Mouse (Mus musculus) MEL (cell line): ENCODE measurements around the gene Abcg2. TPM values are rescaled to one million over a fixed set of nuclear protein-coding genes. Genes with fewer than 3 reads are reported as not detected.

Source experiments
- DNase-seq: peaks from one replicate; pipeline ENCODE4 v3.0.0; 2011; ENCODE audit warnings: low read depth, low spot score
- H3K27ac ChIP-seq: 2 replicates; pipeline ENCODE4 v1.5.1; 2012; ENCODE audit warnings: low read depth, mild to moderate bottlenecking, control low read depth, low read length, moderate library complexity; ENCODE audit not compliant: control insufficient read depth
- H3K27me3 ChIP-seq, 2 experiments: fragments of 150-350 bp in 1 of 2; sonication (generic) in 1 of 2; 2 replicates each; pipeline ENCODE4 v1.6.1; 2012; ENCODE audit warnings: low read length in 2 of 2, mild to moderate bottlenecking in 2 of 2, improper control_type of control experiment in 1 of 2, moderate library complexity in 1 of 2; ENCODE audit not compliant: insufficient read depth in 2 of 2, control insufficient read depth in 1 of 2
- H3K36me3 ChIP-seq, 2 experiments: 2 replicates each; pipeline ENCODE4 v1.6.1; 2012 to 2014; ENCODE audit warnings: low read length in 2 of 2, improper control_type of control experiment in 1 of 2, inconsistent platforms in 1 of 2, mild to moderate bottlenecking in 1 of 2; ENCODE audit not compliant: insufficient read depth in 2 of 2, control insufficient read depth in 1 of 2
- H3K4me1 ChIP-seq, 2 experiments: fragments of 150-350 bp in 1 of 2; sonication (generic) in 1 of 2; 2 replicates each; pipeline ENCODE4 v1.6.1; 2012; ENCODE audit warnings: low read length in 2 of 2, improper control_type of control experiment in 1 of 2, mild to moderate bottlenecking in 1 of 2; ENCODE audit not compliant: insufficient read depth in 2 of 2, control insufficient read depth in 1 of 2
- H3K4me3 ChIP-seq, 2 experiments: fragments of 150-350 bp in 1 of 2; sonication (generic) in 1 of 2; 2 replicates each; pipeline ENCODE4 v1.5.1; 2012; ENCODE audit warnings: low read depth in 2 of 2, low read length in 2 of 2, mild to moderate bottlenecking in 2 of 2, moderate library complexity in 2 of 2, control low read depth in 1 of 2, improper control_type of control experiment in 1 of 2; ENCODE audit not compliant: control insufficient read depth in 1 of 2, insufficient read depth in 1 of 2
- H3K79me2 ChIP-seq: 2 replicates; pipeline ENCODE4 v1.6.1; 2012; ENCODE audit warnings: mild to moderate bottlenecking, low read length, moderate library complexity; ENCODE audit not compliant: control insufficient read depth, poor library complexity, insufficient read depth
- H3K9ac ChIP-seq: 2 replicates; pipeline ENCODE4 v1.6.1; 2012; ENCODE audit warnings: low read depth, mild to moderate bottlenecking, control low read depth, low read length, moderate library complexity; ENCODE audit not compliant: control insufficient read depth, poor library complexity, severe bottlenecking
- H3K9me3 ChIP-seq: fragments of 150-350 bp; sonication (generic); replicated peaks from 2 replicates; pipeline ENCODE4 v1.6.1; 2012; ENCODE audit warnings: mild to moderate bottlenecking, low read length, improper control_type of control experiment, moderate library complexity; ENCODE audit not compliant: insufficient read depth
- BHLHE40 ChIP-seq: IDR thresholded peaks from 2 replicates; pipeline ENCODE4 v1.6.1; 2012; ENCODE audit warnings: low read depth, mild to moderate bottlenecking, inconsistent platforms, low read length, improper control_type of control experiment, borderline replicate concordance
- CTCF ChIP-seq, 3 experiments: IDR thresholded peaks in 2 of 3; conservative IDR thresholded peaks in 1 of 3; 2 replicates each; pipeline ENCODE4 v1.5.1; 2011 to 2012; ENCODE audit warnings: low read length in 3 of 3, low read depth in 2 of 3, mild to moderate bottlenecking in 2 of 3, improper control_type of control experiment in 1 of 3, inconsistent platforms in 1 of 3, mixed read lengths in 1 of 3, moderate library complexity in 1 of 3; ENCODE audit not compliant: control insufficient read depth in 1 of 3, insufficient read depth in 1 of 3, poor library complexity in 1 of 3, severe bottlenecking in 1 of 3
- E2F4 ChIP-seq: IDR thresholded peaks from 2 replicates; pipeline ENCODE4 v1.6.1; 2011; ENCODE audit warnings: low read depth, low read length, improper control_type of control experiment, borderline replicate concordance
- ELF1 ChIP-seq: IDR thresholded peaks from 2 replicates; pipeline ENCODE4 v1.6.1; 2014; ENCODE audit warnings: low read depth, mild to moderate bottlenecking, inconsistent platforms, low read length, improper control_type of control experiment, moderate library complexity
- EP300 ChIP-seq, 2 experiments: IDR thresholded peaks; 2 replicates each; pipeline ENCODE4 v1.6.1; 2011; ENCODE audit warnings: improper control_type of control experiment in 2 of 2, low read length in 2 of 2, low read depth in 1 of 2, mild to moderate bottlenecking in 1 of 2
- ETS1 ChIP-seq: IDR thresholded peaks from 2 replicates; pipeline ENCODE4 v1.6.1; 2012; ENCODE audit warnings: low read depth, mild to moderate bottlenecking, inconsistent platforms, low read length, improper control_type of control experiment, moderate library complexity
- GABPA ChIP-seq: IDR thresholded peaks from 2 replicates; pipeline ENCODE4 v1.6.1; 2012; ENCODE audit warnings: low read depth, mild to moderate bottlenecking, inconsistent platforms, low read length, improper control_type of control experiment, moderate library complexity
- GATA1 ChIP-seq: IDR thresholded peaks from 2 replicates; pipeline ENCODE4 v1.6.1; 2011; ENCODE audit warnings: low read depth, low read length, improper control_type of control experiment
- HCFC1 ChIP-seq: IDR thresholded peaks from 2 replicates; pipeline ENCODE4 v1.6.1; 2012; ENCODE audit warnings: low read depth, mild to moderate bottlenecking, inconsistent platforms, low read length, improper control_type of control experiment, moderate library complexity
- JUND ChIP-seq: IDR thresholded peaks from 2 replicates; pipeline ENCODE4 v1.6.1; 2011; ENCODE audit warnings: low read depth, mild to moderate bottlenecking, improper control_type of control experiment, low read length
- MAFK ChIP-seq: IDR thresholded peaks from 2 replicates; pipeline ENCODE4 v1.6.1; 2011; ENCODE audit warnings: low read depth, mild to moderate bottlenecking, low read length, improper control_type of control experiment, borderline replicate concordance
- MXI1 ChIP-seq: IDR thresholded peaks from 2 replicates; pipeline ENCODE4 v1.6.1; 2011; ENCODE audit warnings: mild to moderate bottlenecking, low read depth, low read length, improper control_type of control experiment
- NELFE ChIP-seq: IDR thresholded peaks from 2 replicates; pipeline ENCODE4 v1.6.1; 2011; ENCODE audit warnings: low read depth, low read length, improper control_type of control experiment
- NRF1 ChIP-seq: IDR thresholded peaks from 2 replicates; pipeline ENCODE4 v1.6.1; 2014; ENCODE audit warnings: low read depth, mild to moderate bottlenecking, inconsistent platforms, low read length, improper control_type of control experiment, moderate library complexity; ENCODE audit not compliant: poor library complexity, insufficient read depth, severe bottlenecking
- POLR2A ChIP-seq, 2 experiments: IDR thresholded peaks; 2 replicates each; pipeline ENCODE4 v1.6.1; 2011 to 2012; ENCODE audit warnings: low read length in 2 of 2, mild to moderate bottlenecking in 2 of 2, control low read depth in 1 of 2, improper control_type of control experiment in 1 of 2, low read depth in 1 of 2, moderate library complexity in 1 of 2; ENCODE audit not compliant: control insufficient read depth in 1 of 2, insufficient read depth in 1 of 2, poor library complexity in 1 of 2
- POLR2AphosphoS2 ChIP-seq: IDR thresholded peaks from 2 replicates; pipeline ENCODE4 v1.6.1; 2011; ENCODE audit warnings: low read length, improper control_type of control experiment
- POLR2AphosphoS5 ChIP-seq: IDR thresholded peaks from 2 replicates; pipeline ENCODE4 v1.6.1; 2012; ENCODE audit warnings: low read depth, borderline replicate concordance, mild to moderate bottlenecking, inconsistent platforms, low read length, moderate library complexity, mixed read lengths
- RAD21 ChIP-seq: IDR thresholded peaks from 2 replicates; pipeline ENCODE4 v1.6.1; 2011; ENCODE audit warnings: mild to moderate bottlenecking, low read depth, low read length, improper control_type of control experiment
- RCOR1 ChIP-seq: IDR thresholded peaks from 2 replicates; pipeline ENCODE4 v1.6.1; 2012; ENCODE audit warnings: low read depth, mild to moderate bottlenecking, inconsistent platforms, low read length, improper control_type of control experiment
- SIN3A ChIP-seq: IDR thresholded peaks from 2 replicates; pipeline ENCODE4 v1.6.1; 2012; ENCODE audit warnings: low read length, improper control_type of control experiment, inconsistent platforms
- TAL1 ChIP-seq: IDR thresholded peaks from 2 replicates; pipeline ENCODE4 v1.6.1; 2012; ENCODE audit warnings: mild to moderate bottlenecking, inconsistent platforms, low read length, moderate library complexity, mixed read lengths
- TCF12 ChIP-seq: IDR thresholded peaks from 2 replicates; pipeline ENCODE4 v1.6.1; 2014; ENCODE audit warnings: low read depth, mild to moderate bottlenecking, inconsistent platforms, low read length, improper control_type of control experiment, moderate library complexity
- polyA plus RNA-seq, 2 experiments: library from polyadenylated mRNA; stranded (reverse) in 1 of 2; unstranded in 1 of 2; fragments of >175 nt in 1 of 2; fragments of >200 nt in 1 of 2; gene quantifications; 2 replicates each; pipeline versions ENCODE4 v1.2.1 to v1.2.4; 2012; ENCODE audit warnings: low replicate concordance in 2 of 2, low read depth in 1 of 2; ENCODE audit not compliant: insufficient read length in 2 of 2, insufficient read depth in 1 of 2, missing spikeins in 1 of 2
- total RNA-seq: library from RNA; depleted of rRNA; stranded (reverse); fragments of 300-350 nt; gene quantifications from 2 replicates; pipeline ENCODE4 v1.2.3, GENCODE M21; 2012

Abcg2 gene
- total and polyA plus RNA-seq, 3 experiments: 14.4 to 20.9 TPM; not detected in 1

DNA sequence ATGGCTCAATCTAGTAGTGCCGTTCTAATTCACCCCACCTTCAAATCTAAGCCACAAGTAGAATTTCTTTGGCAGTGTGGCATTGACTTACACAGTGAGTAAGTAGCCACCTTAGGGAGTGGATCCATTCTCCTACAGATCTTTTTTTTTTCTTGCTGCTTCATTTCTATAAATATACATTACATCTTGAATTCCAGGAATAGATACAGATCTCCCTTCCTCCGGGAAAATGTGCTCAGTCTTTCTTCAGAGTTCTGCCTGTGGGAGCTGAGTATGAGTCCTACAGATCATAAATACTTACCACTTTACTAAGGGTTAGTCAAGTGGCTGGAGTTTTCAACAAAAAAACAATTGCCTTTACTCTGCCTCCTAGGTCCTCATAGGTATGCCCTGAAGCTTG is 60.3 kb downstream of the Abcg2 start:
- Histone ChIP-seq H3K9ac (no peak overlapping the region), H3K27ac (no peak overlapping the region)
- TF ChIP-seq HCFC1: no peak
- no peak for TF ChIP-seq ELF1
- no peak for TF ChIP-seq TCF12
- TF ChIP-seq RAD21: no peak
- TF ChIP-seq GABPA: no peak
- TF ChIP-seq CTCF (IDR thresholded peaks at IDR 0.05 in 2 of 3, conservative IDR thresholded peaks at IDR 0.05 in 1 of 3; ENCODE audit: control insufficient read depth in 1 of 3, insufficient read depth in 1 of 3, low read depth in 2 of 3, low read length in 3 of 3, poor library complexity in 1 of 3, severe bottlenecking in 1 of 3): no peak
- TF ChIP-seq RCOR1: no peak
- TF ChIP-seq POLR2A (IDR thresholded peaks at IDR 0.05; ENCODE audit: control insufficient read depth in 1 of 2, insufficient read depth in 1 of 2, low read depth in 1 of 2, low read length in 2 of 2, poor library complexity in 1 of 2): no peak
- no peak for TF ChIP-seq MXI1
- TF ChIP-seq TAL1: no peak
- TF ChIP-seq MAFK: no peak
- TF ChIP-seq EP300 (IDR thresholded peaks at IDR 0.05; ENCODE audit: low read depth in 1 of 2, low read length in 2 of 2): no peak
- TF ChIP-seq JUND: no peak
- no peak for TF ChIP-seq POLR2AphosphoS2
- TF ChIP-seq NRF1: no peak
- TF ChIP-seq POLR2AphosphoS5: no peak
- no peak for TF ChIP-seq BHLHE40
- no peak for TF ChIP-seq NELFE

GRCm38 (mm10) chr6:58648100-58648749 is 63.9 kb downstream of the Abcg2 start:
- no peak overlapping the region for H3K27ac ChIP-seq

More for the DNA sequence above, 60.3 kb downstream of the Abcg2 start:
- peaks cover 10 to 13% of the 10 kb centered on the region in 2 experiments for H3K4me1 ChIP-seq
- DNase-seq: no peak
- H3K9me3 ChIP-seq: no peaks in the 10 kb centered on the region
- H3K4me3 ChIP-seq: no peak overlapping the region
- peaks cover 0 to 26% of the 10 kb centered on the region in 2 experiments; a peak in 2 of 4 replicates for H3K36me3 ChIP-seq
- H3K79me2 ChIP-seq: no peaks in the 10 kb centered on the region
- H3K27me3 ChIP-seq: no peaks in the 10 kb centered on the region; a peak in 1 of 4 replicates

More at GRCm38 (mm10) chr6:58648100-58648749, 63.9 kb downstream of the Abcg2 start:
- no peaks in the 10 kb centered on the region for H3K27me3 ChIP-seq
- no peaks in the 10 kb centered on the region for H3K9me3 ChIP-seq
- H3K79me2 ChIP-seq: no peaks in the 10 kb centered on the region
- no peak overlapping the region for H3K9ac ChIP-seq
- H3K36me3 ChIP-seq: peaks cover 0 to 7% of the 10 kb centered on the region in 2 experiments; a peak in 2 of 4 replicates
- H3K4me3 ChIP-seq: no peak overlapping the region
- H3K4me1 ChIP-seq: peaks cover 0 to 8% of the 10 kb centered on the region in 2 experiments; a peak in 3 of 4 replicates
- peak; percentile 25 for DNase-seq
- TF ChIP-seq E2F4: no peak
- TF ChIP-seq BHLHE40: 0 out of 2 replicates have a peak, but pooled peaks have one; percentile 53
- no peak for TF ChIP-seq SIN3A
- no peak for TF ChIP-seq ETS1
- 0 out of 2 replicates have a peak, but pooled peaks have one; percentile 19 for TF ChIP-seq TAL1
- 0 out of 2 replicates have a peak, but pooled peaks have one; percentile 18 for TF ChIP-seq GATA1
